Mouse (Mus musculus) bone marrow macrophage, adult 2 months (primary cell): Measurements from ENCODE around the gene Ephb4.

Experiments used
- CTCF ChIP-seq: IDR thresholded peaks from 2 replicates; pipeline ENCODE4 v1.5.1; 2012; ENCODE audit warnings: low read depth, mild to moderate bottlenecking, low read length, moderate library complexity
- POLR2A ChIP-seq: IDR thresholded peaks from 2 replicates; pipeline ENCODE4 v1.6.1; 2012; ENCODE audit warnings: mild to moderate bottlenecking, low read depth, low read length, borderline replicate concordance

- TF ChIP-seq CTCF (no peak), POLR2A (no peak)
These were observed 54.2 kb downstream of the Ephb4 start for GRCm38 (mm10) chr5:137404081-137404480.
